Mouse (Mus musculus) left cerebral cortex, adult 2 months (tissue): Measurements from ENCODE around the gene Fam118a. TPM values are rescaled to one million over a fixed set of nuclear protein-coding genes. Genes with fewer than 3 reads are reported as not detected.
A peak's percentile ranks its signal among the peaks of the same experiment; 100 is the strongest.
"Not testable (repeated sequence)": the region's sequence is repeated elsewhere in the genome, so short reads cannot be mapped to it uniquely, and the experiment has no call there.

ENCODE experiments used
- DNase-seq, 2 experiments: peaks; one replicate each; pipeline ENCODE4 v3.0.0; 2021 to 2022; ENCODE audit warnings: low spot score in 2 of 2, mixed read lengths in 1 of 2; ENCODE audit errors: extremely low spot score in 1 of 2
- H3K27ac ChIP-seq: fragments of 200-600 bp; 2 replicates; pipeline ENCODE4 v1.8.1; 2022
- H3K4me3 ChIP-seq: fragments of 200-600 bp; 2 replicates; pipeline ENCODE4 v1.8.1; 2022
- CTCF ChIP-seq: fragments of 200-600 bp; IDR thresholded peaks from 2 replicates; pipeline ENCODE4 v1.8.1; 2022; ENCODE audit warnings: antibody characterized with exemption, mild to moderate bottlenecking, moderate library complexity
- intact Hi-C: fragments of 180-260 bp; cut with DNase I; formaldehyde crosslinking; loops from one replicate; pipeline ENCODE4 v1.15.1; 2025
- total RNA-seq, 2 experiments: library from RNA; stranded (reverse); gene quantifications; 2 replicates each; pipeline ENCODE4 v1.2.3; 2021

Gene Fam118a
- total RNA-seq, 2 experiments from 2014 or later: 24.4 to 25.3 TPM

GRCm38 (mm10) chr15:85016951-85017664 lies 11.6 kb upstream of the Fam118a start, which contains the start of gene Upk3a:
TSS of gene Upk3a (plus strand) at chr15:85017141.
- Histone ChIP-seq H3K27ac (no peak within 1 kb of the TSS), H3K4me3 (no peak within 1 kb of the TSS)
- no peak for DNase-seq
- intact Hi-C loops: loop anchor here (5.0 kb wide), 1 partner anchor 55 kb away; no protein-coding TSS in a partner anchor
- no peak for TF ChIP-seq CTCF

- no peak overlapping the region for H3K27ac ChIP-seq
- DNase-seq: no peak
- no peak for TF ChIP-seq CTCF
- H3K4me3 ChIP-seq: no peak overlapping the region
- intact Hi-C loops: no loop called here
Observed at GRCm38 (mm10) chr15:85022211-85022610, 6.5 kb upstream of the Fam118a start.

- DNase-seq: no peak
- TF ChIP-seq CTCF: no peak
- no peak overlapping the region for H3K27ac ChIP-seq
- intact Hi-C loops: no loop called here
- H3K4me3 ChIP-seq: no peak overlapping the region
Observed at GRCm38 (mm10) chr15:85026197-85026596, 2.6 kb upstream of the Fam118a start.

GRCm38 (mm10) chr15:85027740-85028139 lies 1.0 kb upstream of the Fam118a start:
- intact Hi-C loops: no loop called here
- H3K4me3 ChIP-seq: no peak overlapping the region
- H3K27ac ChIP-seq: no peak overlapping the region
- DNase-seq: no peak
- TF ChIP-seq CTCF: no peak

- H3K4me3 ChIP-seq, H3K27ac ChIP-seq, intact Hi-C loops, DNase-seq: not testable (repeated sequence)
Observed at GRCm38 (mm10) chr15:85030643-85031042, 1.9 kb downstream of the Fam118a start.

GRCm38 (mm10) chr15:85031866-85032265 lies 3.1 kb downstream of the Fam118a start:
- H3K27ac ChIP-seq: no peak overlapping the region
- intact Hi-C loops: no loop called here
- H3K4me3 ChIP-seq: no peak overlapping the region
- TF ChIP-seq CTCF: no peak
- no peak for DNase-seq

GRCm38 (mm10) chr15:85033916-85034315 lies 5.2 kb downstream of the Fam118a start:
- DNase-seq, intact Hi-C loops: not testable (repeated sequence)

GRCm38 (mm10) chr15:85036566-85037342 lies 8.0 kb downstream of the Fam118a start:
- peak; percentile 98 for DNase-seq
- intact Hi-C loops: no loop called here
- Histone ChIP-seq H3K4me3 (peak overlapping the region; percentile 70), H3K27ac (peak overlapping the region; percentile 84)
- no peak; the same call in 1 of the 2 replicates for TF ChIP-seq CTCF

More at GRCm38 (mm10) chr15:85033916-85034315, 5.2 kb downstream of the Fam118a start:
- not testable (repeated sequence) for H3K4me3 ChIP-seq, H3K27ac ChIP-seq

- Histone ChIP-seq H3K4me3 (peak overlapping the region; percentile 70), H3K27ac (peak overlapping the region; percentile 84)
- TF ChIP-seq CTCF: no peak
- intact Hi-C loops: no loop called here
- no peak for DNase-seq
Observed at GRCm38 (mm10) chr15:85037343-85037690, 8.6 kb downstream of the Fam118a start.

GRCm38 (mm10) chr15:85041546-85042225 lies 12.9 kb downstream of the Fam118a start:
- intact Hi-C loops: no loop called here
- H3K27ac ChIP-seq: peak overlapping the region; percentile 86
- DNase-seq: no peak
- TF ChIP-seq CTCF: no peak
- 0 out of 2 replicates have a peak overlapping the region, but pooled peaks have one; percentile 9 for H3K4me3 ChIP-seq

GRCm38 (mm10) chr15:85042361-85042954 lies 13.7 kb downstream of the Fam118a start:
- peak; percentile 66 to 68 for DNase-seq
- H3K27ac ChIP-seq: peak overlapping the region; percentile 86
- TF ChIP-seq CTCF: peak; percentile 74
- intact Hi-C loops: no loop called here
- no peak overlapping the region for H3K4me3 ChIP-seq
